Mouse (Mus musculus): ENCODE data around the gene P3h1.
A peak's percentile ranks its signal among the peaks of the same experiment; 100 is the strongest.

Gene P3h1

GRCm38 (mm10) chr4:119238661-119239060, 5.9 kb downstream of the P3h1 start:
- DNase-seq (ENCODE audit: low spot score in 2 of 2), result no peak

- peak; percentile 30 to 37 for DNase-seq (ENCODE audit: low spot score in 2 of 2)
These were observed 6.5 kb downstream of the P3h1 start for GRCm38 (mm10) chr4:119239181-119239682.

GRCm38 (mm10) chr4:119241664-119242063, 8.9 kb downstream of the P3h1 start:
- DNase-seq (ENCODE audit: low spot score in 2 of 2), result no peak

- DNase-seq (ENCODE audit: low spot score in 2 of 2), result no peak
These were observed 9.9 kb downstream of the P3h1 start for GRCm38 (mm10) chr4:119242571-119242970.

GRCm38 (mm10) chr4:119244468-119245240, 11.9 kb downstream of the P3h1 start:
- DNase-seq (ENCODE audit: low spot score in 2 of 2), result no peak

GRCm38 (mm10) chr4:119245556-119245955, 12.8 kb downstream of the P3h1 start:
- DNase-seq (ENCODE audit: low spot score in 2 of 2), result peak in 1 of 2 experiments; percentile 57

- no peak for DNase-seq (ENCODE audit: low spot score in 2 of 2)
These were observed 13.2 kb downstream of the P3h1 start for GRCm38 (mm10) chr4:119245961-119246360.

GRCm38 (mm10) chr4:119246688-119247225, 14.0 kb downstream of the P3h1 start:
- no peak for DNase-seq (ENCODE audit: low spot score in 2 of 2)

- peak; percentile 63 to 79 for DNase-seq (ENCODE audit: low spot score in 2 of 2)
These were observed 14.9 kb downstream of the P3h1 start for GRCm38 (mm10) chr4:119247462-119248235.

GRCm38 (mm10) chr4:119248407-119248965, 15.8 kb downstream of the P3h1 start:
- DNase-seq (ENCODE audit: low spot score in 2 of 2), result no peak

GRCm38 (mm10) chr4:119252025-119252808, 19.5 kb downstream of the P3h1 start:
- no peak for DNase-seq (ENCODE audit: low spot score in 2 of 2)

GRCm38 (mm10) chr4:119254012-119254618, 21.4 kb downstream of the P3h1 start:
- DNase-seq (ENCODE audit: low spot score in 2 of 2), result no peak

- no peak for DNase-seq (ENCODE audit: low spot score in 2 of 2)
These were observed 22.6 kb downstream of the P3h1 start, which contains the start of gene Cldn19 for GRCm38 (mm10) chr4:119255351-119255750. Gene Cldn19, plus strand, starts transcription at chr4:119255414.

GRCm38 (mm10) chr4:119257083-119257482, 24.4 kb downstream of the P3h1 start:
- no peak for DNase-seq (ENCODE audit: low spot score in 2 of 2)

GRCm38 (mm10) chr4:119259344-119260254, 26.9 kb downstream of the P3h1 start:
- DNase-seq (ENCODE audit: low spot score in 2 of 2), result no peak

- no peak for DNase-seq (ENCODE audit: low spot score in 2 of 2)
These were observed 28.5 kb downstream of the P3h1 start for GRCm38 (mm10) chr4:119261087-119261713.

- no peak for DNase-seq (ENCODE audit: low spot score in 2 of 2)
These were observed 29.8 kb downstream of the P3h1 start for GRCm38 (mm10) chr4:119262483-119262882.

GRCm38 (mm10) chr4:119263459-119263858, 30.7 kb downstream of the P3h1 start:
- no peak for DNase-seq (ENCODE audit: low spot score in 2 of 2)

GRCm38 (mm10) chr4:119266606-119267005, 33.9 kb downstream of the P3h1 start:
- no peak for DNase-seq (ENCODE audit: low spot score in 2 of 2)

Data from urinary bladder, postnatal 36 days (tissue).